In genomic region chr3:123313477-123313876, GRCm38 (mm10) we compare ENCODE assay signal across 24 mouse cellular contexts. TPM values are rescaled to one million over a fixed set of nuclear protein-coding genes. Genes with fewer than 3 reads are reported as not detected.
DNase-seq lines count a peak whose midpoint lies in the region; ATAC-seq and TF ChIP-seq lines count a peak whose summit lies in the region.
"Had no signal": no experiment of that assay in that cellular context is flagged by ENCODE, and none has a peak within 500 bp of the region (broad histone marks: within the 10 kb centered on the region; RNA-seq: fewer than 3 reads in every experiment).

No protein-coding gene starts in this region.

- H3K27me3 ChIP-seq in intestine, embryonic 14.5 days (replicated peaks; ENCODE audit: control insufficient read depth, insufficient read depth, low read length): no peaks in the 10 kb centered on the region
- no peaks in the 10 kb centered on the region for H3K27me3 ChIP-seq in intestine, postnatal 0 days (replicated peaks; ENCODE audit: control insufficient read depth, insufficient read depth, low read length)
- H3K27me3 ChIP-seq: forebrain, embryonic 12.5 days had no signal

- WGBS in intestine, embryonic 14.5 days: 47% methylated on average over 5 of the region's 5 CpGs
- 42% methylated on average over 5 of the region's 5 CpGs for WGBS in intestine, postnatal 0 days

- peak overlapping the region; percentile 77 for H3K27ac ChIP-seq in intestine, embryonic 14.5 days (ENCODE audit: low read depth)
- H3K27ac ChIP-seq in intestine, postnatal 0 days (ENCODE audit: low read depth, low read length): no peak overlapping the region
- H3K27ac ChIP-seq: forebrain, embryonic 12.5 days; heart, embryonic 10.5 days; hindbrain, embryonic 10.5 days; hindbrain, embryonic 14.5 days had no signal

- H3K9me3 ChIP-seq in intestine, embryonic 14.5 days (ENCODE audit: control insufficient read depth, low read length): no peaks in the 10 kb centered on the region
- H3K9me3 ChIP-seq in intestine, postnatal 0 days (ENCODE audit: control insufficient read depth): no peaks in the 10 kb centered on the region
- H3K9me3 ChIP-seq: forebrain, embryonic 12.5 days; G1E; heart, embryonic 10.5 days; hindbrain, embryonic 10.5 days had no signal

- H3K4me3 ChIP-seq in intestine, embryonic 14.5 days (ENCODE audit: low read depth, low read length): no peak overlapping the region
- H3K4me3 ChIP-seq in intestine, postnatal 0 days (ENCODE audit: low read depth, low read length): no peak overlapping the region
- H3K4me3 ChIP-seq: forebrain, embryonic 12.5 days; heart, embryonic 10.5 days; hindbrain, embryonic 10.5 days had no signal

- H3K4me1 ChIP-seq in intestine, embryonic 14.5 days (replicated peaks; ENCODE audit: control insufficient read depth, insufficient read depth, low read length): peaks cover 17% of the 10 kb centered on the region
- no peaks in the 10 kb centered on the region for H3K4me1 ChIP-seq in intestine, postnatal 0 days (replicated peaks; ENCODE audit: control insufficient read depth, insufficient read depth, low read length)
- H3K4me1 ChIP-seq: forebrain, embryonic 12.5 days had no signal

- no peak for DNase-seq in intestine, embryonic 14.5 days (ENCODE audit: low spot score)
- peak; percentile 42 for DNase-seq in 416B (ENCODE audit: low read depth)
- DNase-seq in neural tube, embryonic 10.5 days (ENCODE audit: extremely low spot score, low spot score): no peak
- DNase-seq in embryo, embryonic 10 days (ENCODE audit: low spot score): no peak
- DNase-seq: adrenal gland, adult 8-10 months; adrenal gland, postnatal 36 days; B cell, adult 2 months; cerebellum, adult 11 months; cerebellum, adult 8-10 months; cerebellum, postnatal 14 days; gastrocnemius, postnatal 36 days; heart, adult 18-20 months; heart, postnatal 10 days; kidney, adult 2 months had no signal

- no peak for ATAC-seq in intestine, embryonic 14.5 days (replicated peaks; ENCODE audit: low FRiP score, low TSS enrichment, low read depth)
- ATAC-seq in intestine, postnatal 0 days: no peak
- ATAC-seq in common myeloid progenitor, adult 5-6 weeks (replicated peaks; ENCODE audit: low read depth, poor library complexity, severe bottlenecking): peak; percentile 75
- peak; percentile 64 for ATAC-seq in megakaryocyte progenitor cell, adult 5-6 weeks (replicated peaks; ENCODE audit: poor library complexity)
- ATAC-seq: CD4-positive, CD25-positive, alpha-beta regulatory T cell, adult 4 months; forebrain, embryonic 16.5 days had no signal

- H3K36me3 ChIP-seq in intestine, embryonic 14.5 days (ENCODE audit: control insufficient read depth, insufficient read depth, low read length): peaks cover 18% of the 10 kb centered on the region; the same call in 1 of the 2 replicates
- H3K36me3 ChIP-seq in intestine, postnatal 0 days (ENCODE audit: control insufficient read depth, insufficient read depth): peaks cover 20% of the 10 kb centered on the region
- H3K36me3 ChIP-seq: forebrain, embryonic 12.5 days; G1E; hindbrain, embryonic 10.5 days had no signal

- H3K4me2 ChIP-seq in intestine, embryonic 14.5 days (ENCODE audit: low read length): peak overlapping the region; percentile 30
- H3K4me2 ChIP-seq in intestine, postnatal 0 days (replicated peaks; ENCODE audit: low read depth): no peak overlapping the region
- H3K4me2 ChIP-seq: forebrain, embryonic 12.5 days; hindbrain, embryonic 14.5 days had no signal

- 0 out of 2 replicates have a peak overlapping the region, but pooled peaks have one; percentile 20 for H3K9ac ChIP-seq in intestine, embryonic 14.5 days (ENCODE audit: low read length)
- H3K9ac ChIP-seq in intestine, postnatal 0 days (ENCODE audit: low read depth, low read length): no peak overlapping the region
- H3K9ac ChIP-seq: forebrain, embryonic 12.5 days; hindbrain, embryonic 14.5 days had no signal

- TF ChIP-seq CTCF in intestine, postnatal 0 days (IDR thresholded peaks at IDR 0.05; ENCODE audit: low read depth): no peak

RNA-seq across cellular contexts. Expression of gene Sec24d, which starts 46.2 kb away (rescaled TPM):
- 88.0 and 98.2 TPM in 2 replicates for polyA plus RNA-seq in intestine, embryonic 14.5 days (2014; fragmentation: Nextera tagmentation; extraction: Ambion mirVana)
- polyA plus RNA-seq in intestine, postnatal 0 days (2015; fragmentation: Nextera tagmentation; extraction: Ambion mirVana): 210 and 211 TPM in 2 replicates
- total RNA-seq in common myeloid progenitor, adult 5-6 weeks (2017): 19.4 and 19.9 TPM in 2 replicates
- total RNA-seq in megakaryocyte progenitor cell, adult 5-6 weeks (2015): 62.5 and 68.2 TPM in 2 replicates
- 42.4 and 44.9 TPM in 2 replicates for total RNA-seq in megakaryocyte progenitor cell, adult 5-6 weeks (2017)
- polyA plus RNA-seq: G1E had no signal

Comparison
In these comparisons a context has a peak if more than half of its experiments do, and no peak if none do; other contexts are left out.
1. ATAC-seq: peak in common myeloid progenitor, adult 5-6 weeks (single experiment) and megakaryocyte progenitor cell, adult 5-6 weeks (single experiment); none in intestine, embryonic 14.5 days (single experiment) and intestine, postnatal 0 days (single experiment).